In genomic region chr3:101551457-101552230, GRCm38 (mm10) we compare ENCODE assay signal across 8 mouse cellular contexts. TPM values are rescaled to one million over a fixed set of nuclear protein-coding genes. Genes with fewer than 3 reads are reported as not detected.
DNase-seq lines count a peak whose midpoint lies in the region; ATAC-seq and TF ChIP-seq lines count a peak whose summit lies in the region.

No protein-coding gene starts in this region.

- 21% methylated on average over 26 of the region's 26 CpGs for WGBS in heart, embryonic 13.5 days
- WGBS in lung, embryonic 15.5 days: 47% methylated on average over 26 of the region's 26 CpGs

- no peak for TF ChIP-seq CTCF in cortical plate, adult 2 months (IDR thresholded peaks at IDR 0.05; ENCODE audit: extremely low read depth, insufficient read depth, low read length)

- no peaks in the 10 kb centered on the region for H3K9me3 ChIP-seq in heart, embryonic 13.5 days
- H3K9me3 ChIP-seq in lung, embryonic 15.5 days: no peaks in the 10 kb centered on the region

- DNase-seq in kidney, adult 18-20 months: peak; percentile 42
- no peak for DNase-seq in kidney, adult 9 months
- DNase-seq in kidney, postnatal 36 days: peak; percentile 60 to 70
- peak; percentile 64 for DNase-seq in skeletal muscle tissue, adult 2 months (ENCODE audit: low read depth, low spot score)
- no peak for DNase-seq in thymus, postnatal 25 days

- H3K27ac ChIP-seq in cortical plate, adult 2 months (ENCODE audit: insufficient read depth, low read length): peak overlapping the region; percentile 85
- H3K27ac ChIP-seq in heart, embryonic 13.5 days (replicated peaks): peak overlapping the region; percentile 82
- H3K27ac ChIP-seq in lung, embryonic 15.5 days: no peak overlapping the region

- H3K27me3 ChIP-seq in heart, embryonic 13.5 days (replicated peaks): no peaks in the 10 kb centered on the region
- H3K27me3 ChIP-seq in lung, embryonic 15.5 days: no peaks in the 10 kb centered on the region

- H3K9ac ChIP-seq in heart, embryonic 13.5 days: peak overlapping the region; percentile 58
- H3K9ac ChIP-seq in lung, embryonic 15.5 days: no peak overlapping the region

- peak; percentile 68 for ATAC-seq in heart, embryonic 13.5 days (ENCODE audit: extremely low read depth, insufficient number of reproducible peaks, low FRiP score, low TSS enrichment)
- ATAC-seq in lung, embryonic 15.5 days (ENCODE audit: borderline replicate concordance, extremely low read depth, low FRiP score, low TSS enrichment): peak; percentile 36; the same call in 1 of the 2 replicates

- TF ChIP-seq POLR2A in cortical plate, adult 2 months (IDR thresholded peaks at IDR 0.05; ENCODE audit: extremely low read depth, insufficient read depth, low read length): no peak

- H3K36me3 ChIP-seq in heart, embryonic 13.5 days: no peaks in the 10 kb centered on the region
- no peaks in the 10 kb centered on the region for H3K36me3 ChIP-seq in lung, embryonic 15.5 days

- peak overlapping the region; percentile 58 for H3K4me2 ChIP-seq in heart, embryonic 13.5 days
- peak overlapping the region; percentile 1; the same call in 1 of the 2 replicates for H3K4me2 ChIP-seq in lung, embryonic 15.5 days

- peaks cover 2% of the 10 kb centered on the region; the same call in 1 of the 2 replicates for H3K4me1 ChIP-seq in cortical plate, adult 2 months (ENCODE audit: control insufficient read depth, insufficient read depth, low read length)
- H3K4me1 ChIP-seq in heart, embryonic 13.5 days: peaks cover 45% of the 10 kb centered on the region
- peaks cover 22% of the 10 kb centered on the region for H3K4me1 ChIP-seq in lung, embryonic 15.5 days

- H3K4me3 ChIP-seq in cortical plate, adult 2 months (ENCODE audit: insufficient read depth, low read length): no peak overlapping the region
- H3K4me3 ChIP-seq in heart, embryonic 13.5 days: peak overlapping the region; percentile 8; the same call in 1 of the 2 replicates
- H3K4me3 ChIP-seq in lung, embryonic 15.5 days: no peak overlapping the region

RNA-seq across cellular contexts. Expression of gene Atp1a1, which starts 52.8 kb away (rescaled TPM):
- 817 and 830 TPM in 2 replicates for polyA plus RNA-seq in cortical plate, adult 2 months (2012; rRNA removed)
- polyA plus RNA-seq in heart, embryonic 13.5 days (2015; fragmentation: Nextera tagmentation; extraction: Ambion mirVana): 243 and 250 TPM in 2 replicates
- polyA plus RNA-seq in lung, embryonic 15.5 days (2015; fragmentation: Nextera tagmentation; extraction: Ambion mirVana): 99.7 and 117 TPM in 2 replicates

Comparison
In these comparisons a context has a peak if more than half of its experiments do, and no peak if none do; other contexts are left out.
1. DNase-seq: peak in kidney, adult 18-20 months (single experiment), kidney, postnatal 36 days (2 of 2) and skeletal muscle tissue, adult 2 months (single experiment); none in kidney, adult 9 months (single experiment) and thymus, postnatal 25 days (single experiment).